Mouse (Mus musculus) ES-CJ7 (cell line): ENCODE results near the gene Cpm.

Experiments
- DNase-seq: peaks from one replicate; pipeline ENCODE4 v3.0.0; 2011; ENCODE audit warnings: low read depth, low spot score

Cpm gene

GRCm38 (mm10) chr10:117646482-117647157 lies 17.3 kb downstream of the Cpm start:
- DNase-seq, result no peak

GRCm38 (mm10) chr10:117647158-117647505 lies 17.8 kb downstream of the Cpm start:
- no peak for DNase-seq

- DNase-seq, result no peak
Measured at GRCm38 (mm10) chr10:117647964-117648472, 18.7 kb downstream of the Cpm start.

- DNase-seq, result no peak
Measured at GRCm38 (mm10) chr10:117648643-117649042, 19.3 kb downstream of the Cpm start.

GRCm38 (mm10) chr10:117649292-117650041 lies 20.2 kb downstream of the Cpm start:
- no peak for DNase-seq

GRCm38 (mm10) chr10:117650042-117650655 lies 20.8 kb downstream of the Cpm start:
- DNase-seq, result no peak

GRCm38 (mm10) chr10:117650725-117651124 lies 21.4 kb downstream of the Cpm start:
- peak; percentile 42 for DNase-seq

- DNase-seq, result no peak
Measured at GRCm38 (mm10) chr10:117651587-117652377, 22.5 kb downstream of the Cpm start.

GRCm38 (mm10) chr10:117652378-117652774 lies 23.1 kb downstream of the Cpm start:
- DNase-seq, result no peak

GRCm38 (mm10) chr10:117652930-117653778 lies 23.9 kb downstream of the Cpm start:
- DNase-seq, result no peak

GRCm38 (mm10) chr10:117653779-117654173 lies 24.5 kb downstream of the Cpm start:
- no peak for DNase-seq

- DNase-seq, result no peak
Measured at GRCm38 (mm10) chr10:117654576-117655123, 25.4 kb downstream of the Cpm start.

GRCm38 (mm10) chr10:117655460-117655859 lies 26.2 kb downstream of the Cpm start:
- DNase-seq, result no peak

- DNase-seq, result no peak
Measured at GRCm38 (mm10) chr10:117655908-117656661, 26.8 kb downstream of the Cpm start.

- no peak for DNase-seq
Measured at GRCm38 (mm10) chr10:117656662-117656962, 27.3 kb downstream of the Cpm start.

GRCm38 (mm10) chr10:117656985-117657658 lies 27.8 kb downstream of the Cpm start:
- DNase-seq, result no peak

GRCm38 (mm10) chr10:117657659-117658306 lies 28.5 kb downstream of the Cpm start:
- DNase-seq, result no peak

GRCm38 (mm10) chr10:117658522-117659429 lies 29.5 kb downstream of the Cpm start:
- DNase-seq, result no peak
